In genomic region chr17:29736448-29737014, GRCm38 (mm10) we compare ENCODE assay signal across 10 mouse cellular contexts. TPM values are rescaled to one million over a fixed set of nuclear protein-coding genes. Genes with fewer than 3 reads are reported as not detected.
DNase-seq lines count a peak whose midpoint lies in the region; ATAC-seq lines count a peak whose summit lies in the region.
"Had no signal": no experiment of that assay in that cellular context is flagged by ENCODE, and none has a peak within 500 bp of the region (broad histone marks: within the 10 kb centered on the region; RNA-seq: fewer than 3 reads in every experiment).

No protein-coding gene starts in this region.

- peak; percentile 72 for ATAC-seq in forebrain, embryonic 12.5 days (ENCODE audit: low FRiP score)
- no peak for ATAC-seq in megakaryocyte, adult 5-6 weeks (ENCODE audit: poor library complexity, severe bottlenecking)

- H3K36me3 ChIP-seq in forebrain, embryonic 12.5 days (replicated peaks): no peaks in the 10 kb centered on the region
- H3K36me3 ChIP-seq in midbrain, embryonic 10.5 days: no peaks in the 10 kb centered on the region
- H3K36me3 ChIP-seq: limb, embryonic 13.5 days had no signal

- no peak overlapping the region for H3K4me3 ChIP-seq in forebrain, embryonic 12.5 days (replicated peaks)
- H3K4me3 ChIP-seq in midbrain, embryonic 10.5 days: peak overlapping the region; percentile 7; the same call in 1 of the 2 replicates
- H3K4me3 ChIP-seq: limb, embryonic 13.5 days had no signal

- no peaks in the 10 kb centered on the region for H3K27me3 ChIP-seq in forebrain, embryonic 12.5 days
- H3K27me3 ChIP-seq in midbrain, embryonic 10.5 days (ENCODE audit: low read depth, poor library complexity, severe bottlenecking): no peaks in the 10 kb centered on the region
- H3K27me3 ChIP-seq: limb, embryonic 13.5 days had no signal

- peak overlapping the region; percentile 83 for H3K27ac ChIP-seq in forebrain, embryonic 12.5 days
- H3K27ac ChIP-seq in midbrain, embryonic 10.5 days (replicated peaks): peak overlapping the region; percentile 76
- H3K27ac ChIP-seq: limb, embryonic 13.5 days had no signal

- H3K4me2 ChIP-seq in forebrain, embryonic 12.5 days: peak overlapping the region; percentile 6; the same call in 1 of the 2 replicates
- H3K4me2 ChIP-seq: limb, embryonic 13.5 days had no signal

- H3K9ac ChIP-seq in forebrain, embryonic 12.5 days: no peak overlapping the region
- H3K9ac ChIP-seq: limb, embryonic 13.5 days had no signal

- peaks cover 48% of the 10 kb centered on the region for H3K4me1 ChIP-seq in forebrain, embryonic 12.5 days
- H3K4me1 ChIP-seq in midbrain, embryonic 10.5 days: peaks cover 57% of the 10 kb centered on the region

- no peaks in the 10 kb centered on the region for H3K9me3 ChIP-seq in forebrain, embryonic 12.5 days
- H3K9me3 ChIP-seq in midbrain, embryonic 10.5 days (replicated peaks): no peaks in the 10 kb centered on the region
- H3K9me3 ChIP-seq: limb, embryonic 13.5 days had no signal

- DNase-seq in kidney, postnatal 4 days: peak; percentile 36 to 54
- no peak for DNase-seq in kidney, postnatal 25 days
- peak; percentile 52 for DNase-seq in midbrain, embryonic 10.5 days (ENCODE audit: low spot score)
- DNase-seq in retina, postnatal 7 days (ENCODE audit: low read depth, low spot score): peak; percentile 58
- DNase-seq in ovary, postnatal 36 days (ENCODE audit: low spot score): no peak
- DNase-seq: lung, postnatal 10 days; thymus, postnatal 25 days had no signal

- WGBS in forebrain, embryonic 12.5 days: 14% methylated on average over 15 of the region's 15 CpGs
- WGBS in midbrain, embryonic 10.5 days: 29% methylated on average over 15 of the region's 15 CpGs

RNA-seq across cellular contexts. Expression of gene Ccdc167, which starts 19.7 kb away (rescaled TPM):
- polyA plus RNA-seq in forebrain, embryonic 12.5 days (2016; fragmentation: Nextera tagmentation; extraction: Ambion mirVana): 15.8 and 17.8 TPM in 2 replicates
- polyA plus RNA-seq in midbrain, embryonic 10.5 days (2016; fragmentation: Nextera tagmentation; extraction: Ambion mirVana): 15.1 and 16.2 TPM in 2 replicates
- total RNA-seq in megakaryocyte, adult 5-6 weeks (2015): 14.0 and 17.2 TPM in 2 replicates
- total RNA-seq in megakaryocyte, adult 5-6 weeks (2017): 8.9 and 11.5 TPM in 2 replicates

Comparison
In these comparisons a context has a peak if more than half of its experiments do, and no peak if none do; other contexts are left out.
1. DNase-seq: peak in kidney, postnatal 4 days (2 of 2), midbrain, embryonic 10.5 days (single experiment) and retina, postnatal 7 days (single experiment); none in kidney, postnatal 25 days (0 of 2) and ovary, postnatal 36 days (single experiment).